Mouse (Mus musculus) heart, postnatal 14 days (tissue): ENCODE data around the gene Cmc1. TPM values are rescaled to one million over a fixed set of nuclear protein-coding genes. Genes with fewer than 3 reads are reported as not detected.
"Not testable (repeated sequence)": the region's sequence is repeated elsewhere in the genome, so short reads cannot be mapped to it uniquely, and the experiment has no call there.

Experiments used
- DNase-seq, 2 experiments: peaks; one replicate each; pipeline ENCODE4 v3.0.0; 2021 to 2022
- intact Hi-C: fragments of 180-260 bp; cut with DNase I; formaldehyde crosslinking; loops from one replicate; pipeline ENCODE4 v1.15.1; 2025
- total RNA-seq, 2 experiments: library from RNA; stranded (reverse); gene quantifications; 2 replicates each; pipeline ENCODE4 v1.2.3; 2021

Cmc1 gene
- total RNA-seq, 2 experiments from 2014 or later, result 22.0 to 22.5 TPM

DNA sequence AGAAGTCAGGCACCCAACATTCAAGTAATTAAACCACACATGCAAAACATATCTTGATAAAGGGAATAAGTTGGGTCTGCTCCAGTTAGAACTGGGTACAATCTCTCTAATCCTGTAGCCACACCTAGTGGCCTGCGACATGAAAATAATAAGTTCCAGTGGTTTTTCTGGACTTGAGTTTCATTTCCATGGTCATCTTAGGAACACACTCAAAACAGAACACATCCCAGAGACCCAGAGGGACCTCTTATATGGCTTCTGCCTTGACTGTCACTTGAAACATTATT lies 1.2 kb upstream of the Cmc1 start:
- DNase-seq, result no peak
- intact Hi-C loops, result loop anchor here (5.0 kb wide), 2 partner anchors 109 to 336 kb away; partner anchors contain the start of gene Azi2

DNA sequence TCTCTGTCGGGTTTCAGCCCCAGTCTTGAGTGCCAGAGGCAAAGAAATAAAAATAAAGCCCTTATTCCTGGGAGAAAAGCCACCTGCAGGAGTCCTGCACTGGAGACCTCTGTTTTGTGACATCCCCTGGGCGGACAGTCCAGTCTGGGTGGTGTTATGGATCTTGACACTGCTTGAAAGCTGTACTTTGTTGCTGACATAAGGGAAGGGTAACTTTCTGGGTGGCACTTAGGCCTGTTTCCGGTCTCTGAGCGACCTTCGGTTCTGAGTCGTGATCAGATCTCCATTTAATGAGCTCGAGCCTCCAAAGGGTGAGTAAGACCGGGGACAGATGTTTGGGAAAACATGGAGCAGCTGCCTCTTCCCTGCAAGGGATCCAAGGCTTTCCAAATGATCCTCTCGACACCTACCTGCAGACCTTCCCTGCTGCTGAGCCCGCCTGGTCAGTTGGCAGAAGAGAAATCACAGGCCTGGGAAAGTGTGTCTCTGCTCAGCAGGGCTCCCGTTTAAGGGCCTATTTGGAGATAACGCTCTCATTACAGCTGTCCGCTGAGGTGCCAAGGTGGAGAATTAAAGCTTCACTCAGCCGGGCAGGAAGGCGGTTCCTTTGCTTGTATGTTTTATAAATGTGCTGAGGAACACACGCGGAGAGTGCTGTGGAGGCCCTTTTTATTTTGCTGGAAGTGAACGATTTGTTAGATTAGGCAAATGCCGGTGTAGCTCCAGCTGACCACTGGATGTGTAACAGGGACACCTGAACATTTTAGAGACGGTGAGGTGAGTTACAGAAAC lies 648 bp upstream of the Cmc1 start:
- DNase-seq, result no peak
- intact Hi-C loops, result loop anchor here (5.0 kb wide), 2 partner anchors 108 to 337 kb away; partner anchors contain the start of gene Azi2

DNA sequence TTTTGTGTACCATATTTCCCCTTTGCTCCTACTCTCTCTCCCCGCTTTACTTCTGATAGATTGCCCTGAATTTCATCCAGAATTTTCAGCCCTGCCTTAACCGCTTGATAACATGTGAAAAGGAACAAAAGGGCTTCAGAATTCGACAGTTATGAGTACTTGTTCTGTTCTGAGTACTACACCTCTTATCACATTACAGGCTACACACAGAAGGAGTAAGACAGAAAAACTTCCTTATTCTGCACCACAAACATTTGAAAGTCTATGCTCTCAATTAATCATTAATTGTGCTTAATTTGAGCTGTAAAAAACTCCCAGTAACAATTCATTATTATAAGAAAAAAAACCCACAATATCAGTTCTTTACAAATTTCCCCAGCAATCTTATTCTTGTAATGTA lies 9.6 kb downstream of the Cmc1 start:
- DNase-seq, intact Hi-C loops: not testable (repeated sequence)

DNA sequence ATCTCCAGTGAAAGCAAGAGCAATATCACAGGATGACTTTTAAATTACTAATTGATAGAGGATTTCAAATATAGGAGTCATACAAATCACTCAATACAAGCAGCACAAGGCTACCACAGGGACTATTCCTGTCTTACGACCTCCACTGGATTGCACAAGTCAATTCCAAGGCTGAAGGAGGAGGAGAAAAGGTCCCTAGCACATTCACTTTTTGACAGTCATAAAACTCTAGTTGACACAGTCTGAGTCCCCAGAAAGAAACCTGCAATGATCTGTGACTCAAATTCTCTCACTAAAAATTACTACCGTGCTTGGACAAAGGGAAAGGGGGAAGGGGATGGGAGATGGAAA lies 39.6 kb downstream of the Cmc1 start:
- no peak for DNase-seq
- intact Hi-C loops, result no loop called here

DNA sequence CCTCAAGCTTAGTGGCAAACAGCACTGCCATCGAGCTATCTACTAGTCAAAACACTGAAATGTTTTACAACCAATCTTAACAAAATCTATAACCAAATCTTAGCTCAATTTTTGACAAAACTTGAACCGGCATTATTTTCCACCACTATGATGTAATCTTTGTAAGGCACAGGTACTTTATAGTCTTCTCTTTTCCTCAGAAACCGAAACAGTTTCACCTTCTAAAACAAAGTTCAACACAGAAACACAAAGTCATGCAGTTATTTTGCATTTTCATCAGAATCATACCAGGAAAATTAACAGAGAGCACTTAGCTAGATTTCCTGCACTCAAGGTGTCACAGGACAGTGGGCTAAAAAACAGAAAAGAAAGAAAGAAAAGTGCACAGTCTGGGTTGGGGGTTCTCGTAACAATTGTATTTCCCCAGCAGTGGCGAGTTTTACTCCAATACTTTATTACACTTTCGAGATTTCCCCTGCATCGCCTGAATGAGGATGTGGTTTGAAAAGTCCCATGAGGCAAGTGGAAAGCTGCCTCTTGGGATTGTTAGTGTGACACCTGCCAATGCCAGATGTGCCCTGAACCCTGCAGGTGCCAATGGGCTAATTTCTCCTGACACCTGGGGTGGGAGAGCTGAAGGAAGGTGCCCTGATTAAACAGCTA lies 40.1 kb downstream of the Cmc1 start:
- no peak for DNase-seq
- intact Hi-C loops, result no loop called here

DNA sequence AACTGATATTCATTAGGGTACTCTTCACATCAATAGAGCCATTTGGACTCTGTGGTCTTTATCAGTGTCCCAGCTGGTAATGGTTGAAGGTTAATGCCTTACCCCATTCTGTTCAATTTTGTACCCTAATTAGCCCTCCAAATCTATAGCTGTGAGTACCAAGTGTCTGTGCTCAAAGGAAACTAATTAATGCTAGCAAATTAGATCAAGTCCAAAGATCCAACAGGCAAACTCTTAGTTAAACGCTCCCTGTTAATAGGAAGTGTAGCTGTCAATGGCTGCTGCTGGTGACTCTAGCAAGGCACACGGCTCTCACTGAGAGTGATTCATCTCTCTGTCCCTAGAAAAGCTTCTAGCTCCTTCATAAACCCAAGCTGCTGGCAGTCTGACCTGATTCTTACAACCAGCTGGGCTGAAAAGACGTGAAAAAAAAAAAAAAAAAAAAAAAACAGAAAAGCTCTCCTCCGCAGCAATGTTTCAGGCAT lies 41.4 kb downstream of the Cmc1 start:
- intact Hi-C loops, result no loop called here
- DNase-seq, result no peak

DNA sequence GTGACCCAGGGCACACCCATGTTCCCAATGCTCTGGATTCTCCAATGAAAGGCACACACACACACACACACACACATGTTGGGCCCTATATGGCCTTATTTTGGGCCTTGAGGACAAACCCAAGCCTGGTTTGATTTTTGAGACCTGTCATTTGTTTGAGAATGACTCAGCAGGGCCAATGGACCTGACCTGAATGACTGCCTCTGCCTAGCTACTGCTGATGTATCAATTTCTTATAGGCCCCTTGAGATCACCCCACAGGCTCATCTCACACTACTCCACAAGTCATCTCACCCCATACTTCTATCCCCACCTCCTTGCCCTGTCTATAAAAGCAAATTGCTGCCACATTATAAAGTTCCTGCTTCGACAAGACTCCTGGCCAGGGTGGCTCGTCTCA lies 48.2 kb downstream of the Cmc1 start:
- intact Hi-C loops, result no loop called here

DNA sequence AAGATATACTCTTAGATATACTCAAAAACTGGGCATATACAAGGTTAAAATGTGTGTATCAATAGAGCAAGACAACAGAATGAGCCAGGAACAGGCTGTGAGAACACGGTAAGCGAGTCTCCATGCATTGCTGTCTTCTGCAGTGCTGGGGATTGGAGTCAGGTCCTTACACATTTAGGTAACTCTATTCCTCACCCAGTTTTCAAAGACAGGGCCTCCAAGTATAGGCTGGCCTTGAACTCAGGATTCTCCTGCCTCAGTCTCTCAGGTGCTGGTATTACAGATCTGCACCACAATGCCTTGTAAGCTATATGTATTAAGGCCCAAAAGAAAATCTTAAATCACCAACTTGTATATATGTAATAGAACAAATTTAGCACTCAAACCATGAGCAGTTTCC lies 49.5 kb downstream of the Cmc1 start:
- DNase-seq, result no peak
- intact Hi-C loops, result loop anchor here (1.0 kb wide), 1 partner anchor 389 kb away; no protein-coding TSS in a partner anchor

More for the DNA sequence above, 48.2 kb downstream of the Cmc1 start:
- DNase-seq, result no peak

DNA sequence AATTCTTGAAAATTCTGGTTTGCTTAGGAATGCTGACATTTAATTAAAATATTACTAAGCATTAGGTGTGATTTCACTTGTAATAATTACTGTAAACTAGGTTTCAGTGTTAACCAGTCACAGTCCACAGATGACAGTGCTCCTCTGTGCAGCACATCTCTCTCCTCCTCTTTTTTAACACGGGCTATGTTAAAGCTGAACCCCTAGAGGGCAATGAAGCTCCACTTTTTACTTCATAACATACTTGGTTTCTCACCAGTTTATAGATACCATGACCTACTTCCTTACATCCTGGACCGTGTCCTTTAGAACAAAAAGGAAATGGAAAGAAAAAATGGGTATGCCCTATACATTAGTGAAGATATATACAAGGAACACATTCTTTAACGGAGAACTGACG lies 50.6 kb downstream of the Cmc1 start:
- intact Hi-C loops, result no loop called here
- peak in 1 of 2 experiments; percentile 10 for DNase-seq

DNA sequence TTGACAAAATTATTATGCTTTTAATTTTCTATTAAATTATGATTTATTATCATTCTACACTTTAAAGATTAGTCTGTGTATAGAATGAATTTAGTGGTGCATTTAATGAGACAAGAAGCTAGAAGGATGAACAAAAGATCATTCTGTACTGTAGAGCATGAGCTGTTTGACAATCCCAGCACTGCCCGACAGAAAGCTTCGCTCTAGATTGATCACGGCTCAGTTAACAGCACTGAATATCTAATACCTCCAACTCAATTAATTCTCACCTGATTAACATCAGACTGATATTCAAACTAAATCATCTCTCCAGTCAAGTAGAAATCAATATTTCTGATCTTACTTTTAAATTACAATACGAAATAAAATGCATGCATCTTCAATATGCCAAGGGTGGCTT lies 66.1 kb downstream of the Cmc1 start:
- DNase-seq, result no peak
- intact Hi-C loops, result no loop called here

DNA sequence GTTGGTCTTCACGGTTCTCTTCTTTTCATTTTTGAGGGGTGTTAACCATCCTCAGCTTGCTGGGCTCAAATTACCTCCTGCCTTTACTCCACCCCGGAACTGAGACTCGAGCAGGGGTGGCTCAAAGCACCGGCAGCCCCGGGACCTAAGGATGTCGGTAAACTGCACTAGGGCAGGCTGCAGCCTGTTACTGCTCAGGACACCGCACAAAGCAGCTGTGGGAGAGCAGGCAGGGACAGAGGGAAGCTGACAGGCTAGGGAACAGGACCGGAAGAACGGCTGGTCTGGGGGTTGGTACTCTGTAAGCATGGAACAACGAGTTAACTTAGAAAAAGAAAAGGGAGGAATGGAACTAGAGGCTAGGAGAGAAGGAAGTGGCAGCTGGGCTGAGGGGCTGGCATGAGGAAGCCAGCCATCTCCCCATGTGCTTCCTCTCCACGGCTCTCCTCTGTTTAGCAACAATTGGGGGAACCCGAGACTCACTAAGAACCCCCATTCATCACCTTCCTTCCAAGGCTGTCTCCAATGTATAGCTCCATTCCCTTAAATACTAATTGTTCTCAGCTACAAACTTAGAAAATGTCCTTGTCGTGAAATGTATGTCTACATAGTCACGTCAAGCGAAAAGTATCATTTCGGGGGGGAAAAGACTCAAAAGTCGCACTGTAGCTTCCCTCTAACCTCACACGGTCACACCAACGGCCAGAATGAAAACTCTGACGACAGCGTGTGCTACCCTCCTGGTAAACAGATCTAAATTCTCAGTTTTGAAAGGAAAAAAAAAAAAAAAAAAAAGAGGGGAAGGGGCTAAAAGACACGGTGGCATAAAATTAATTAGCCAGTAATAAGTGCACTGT lies 67.2 kb downstream of the Cmc1 start:
- intact Hi-C loops, result no loop called here
- no peak for DNase-seq

DNA sequence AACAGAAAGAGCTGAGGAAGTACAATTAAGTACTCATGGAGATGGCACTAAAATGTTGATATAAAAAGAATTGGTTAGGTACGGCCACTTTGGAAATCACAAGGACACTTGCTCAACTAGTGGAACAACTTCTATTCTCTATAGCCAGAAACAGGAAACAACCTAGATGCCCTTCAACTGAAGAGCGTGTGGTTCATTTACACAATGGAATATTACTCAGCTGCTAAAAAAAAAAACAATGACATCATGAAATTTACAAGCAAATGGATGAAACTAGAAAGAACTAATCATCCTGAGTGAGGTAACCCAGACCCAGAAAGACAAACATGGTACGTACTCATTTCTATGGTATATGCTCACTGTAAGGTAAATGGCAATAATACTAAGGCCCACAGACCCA lies 76.6 kb downstream of the Cmc1 start:
- no peak for DNase-seq
- intact Hi-C loops, result no loop called here

DNA sequence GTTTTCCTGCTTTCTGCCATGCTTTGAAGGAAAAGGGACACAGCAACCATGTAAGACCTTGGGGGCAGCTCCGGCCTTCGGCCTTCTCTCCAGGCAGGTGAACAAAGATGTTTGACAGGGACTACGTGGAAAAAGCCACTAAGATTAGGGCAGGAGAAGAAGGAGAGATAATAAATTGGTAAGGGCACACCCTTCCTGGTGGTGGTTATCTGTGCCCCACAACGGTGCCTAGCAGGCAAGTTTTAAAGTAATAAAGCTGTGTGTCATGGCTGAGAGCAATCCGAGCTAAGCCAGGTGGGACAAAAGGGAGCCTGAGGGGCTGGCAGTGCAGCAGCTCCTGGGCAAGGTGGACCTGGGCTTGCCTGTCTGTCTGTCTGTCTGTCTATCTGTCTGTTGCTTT lies 77.9 kb downstream of the Cmc1 start:
- no peak for DNase-seq
- intact Hi-C loops, result no loop called here

DNA sequence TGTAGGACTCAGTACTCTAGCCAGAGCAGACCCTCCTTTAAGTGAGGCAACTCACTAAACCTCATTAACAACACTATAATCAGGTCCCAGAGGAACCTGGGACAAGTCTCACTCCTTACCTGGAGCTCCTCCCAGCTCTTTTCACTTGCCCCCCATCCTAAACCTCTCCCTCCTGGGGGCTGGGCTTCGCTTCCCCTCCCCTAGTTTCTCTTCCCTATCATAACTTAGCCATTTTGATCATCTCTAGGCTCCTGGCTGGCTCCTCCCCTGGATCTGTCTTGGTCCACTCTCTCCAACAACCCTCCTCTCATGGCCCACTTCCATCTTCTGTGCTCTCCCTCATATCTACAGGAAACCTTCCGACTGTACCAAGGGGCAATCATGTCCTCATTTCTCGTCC lies 78.6 kb downstream of the Cmc1 start:
- intact Hi-C loops, result no loop called here
- no peak for DNase-seq

DNA sequence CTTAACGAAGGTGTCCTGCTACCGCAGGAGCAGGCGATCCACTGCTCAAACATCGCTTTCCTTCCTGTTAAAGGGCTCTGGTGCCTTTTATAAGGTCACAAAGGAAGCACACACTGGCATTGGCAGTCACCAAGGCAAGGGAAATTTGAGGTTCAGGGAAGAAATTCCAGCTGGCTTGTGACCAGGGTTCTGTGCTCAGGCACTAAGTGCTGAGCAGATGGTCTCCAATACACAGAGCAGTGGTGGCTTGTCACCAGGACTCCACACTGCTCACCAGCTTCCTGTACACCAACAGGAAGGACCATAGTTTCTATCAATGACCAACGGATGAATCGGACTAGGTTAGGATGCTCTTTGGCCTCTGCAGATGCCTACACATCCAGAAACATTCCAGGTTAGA lies 79.5 kb downstream of the Cmc1 start:
- intact Hi-C loops, result no loop called here
- DNase-seq, result no peak

DNA sequence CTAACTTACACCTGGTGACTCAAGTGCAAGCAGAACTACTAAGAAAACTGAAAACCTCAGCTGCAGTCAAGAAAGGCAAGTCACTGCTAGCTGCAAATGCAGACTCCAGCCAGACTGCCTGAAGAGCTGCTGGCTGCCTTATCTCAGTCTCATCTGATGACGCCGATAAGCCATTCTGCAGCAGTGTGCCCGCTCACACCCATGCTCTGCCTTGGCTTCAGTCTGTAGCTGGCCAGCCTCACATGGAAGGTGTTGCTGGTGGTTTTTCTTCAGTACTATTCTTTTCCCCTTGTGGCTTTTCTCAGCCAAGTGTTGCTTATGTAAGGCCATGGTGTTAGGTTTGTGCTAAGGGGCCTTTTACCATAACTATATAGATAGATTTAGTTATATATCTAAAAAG lies 90.9 kb downstream of the Cmc1 start:
- intact Hi-C loops, result no loop called here

DNA sequence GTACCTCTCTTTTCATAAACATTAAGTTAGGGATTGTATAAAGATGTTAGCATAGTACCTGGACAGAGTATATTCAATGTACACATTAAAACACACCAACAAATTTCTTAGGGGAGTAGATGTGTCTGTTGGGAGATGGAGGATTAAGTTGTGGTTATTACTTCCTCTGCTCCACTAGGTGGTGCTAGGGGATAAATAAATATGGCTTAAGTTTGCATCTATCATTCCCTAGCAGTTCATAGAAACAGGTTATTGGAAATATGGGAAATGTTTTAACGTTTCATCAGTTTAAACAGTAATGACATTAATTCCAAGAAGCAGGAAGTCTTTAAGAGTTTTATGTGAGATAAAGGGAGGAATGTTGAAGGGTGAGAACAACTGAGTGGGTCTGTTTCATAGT lies 96.7 kb downstream of the Cmc1 start:
- no peak for DNase-seq
- intact Hi-C loops, result loop anchor here (2.0 to 5.0 kb wide), 2 partner anchors 114 to 436 kb away; no protein-coding TSS in a partner anchor

More for the DNA sequence above, 90.9 kb downstream of the Cmc1 start:
- no peak for DNase-seq

DNA sequence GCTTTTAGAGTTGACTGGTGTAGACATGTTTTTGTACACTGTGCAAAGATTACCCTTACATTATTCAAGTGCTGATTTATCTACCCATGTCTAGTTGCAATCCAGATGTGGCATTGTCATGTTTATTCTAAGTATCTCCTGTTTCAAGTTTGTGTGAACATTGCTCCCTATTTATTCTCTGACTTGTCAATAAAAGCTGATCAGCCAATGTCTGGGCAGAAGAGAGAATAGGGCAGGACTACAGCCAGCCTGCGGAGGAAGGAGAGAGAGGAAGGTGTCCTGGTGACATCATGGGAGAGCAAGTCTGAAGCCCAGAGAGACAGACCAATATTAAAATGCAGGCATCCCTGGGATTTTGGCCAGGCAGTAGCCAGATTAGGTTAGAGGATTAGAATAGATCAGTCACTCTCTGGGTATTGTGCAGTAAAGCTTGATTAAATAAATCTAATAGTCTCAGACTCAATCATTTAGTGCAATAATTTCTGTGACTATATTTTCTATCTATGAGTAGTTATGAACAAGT lies 104.9 kb downstream of the Cmc1 start:
- intact Hi-C loops, result no loop called here
- no peak for DNase-seq

DNA sequence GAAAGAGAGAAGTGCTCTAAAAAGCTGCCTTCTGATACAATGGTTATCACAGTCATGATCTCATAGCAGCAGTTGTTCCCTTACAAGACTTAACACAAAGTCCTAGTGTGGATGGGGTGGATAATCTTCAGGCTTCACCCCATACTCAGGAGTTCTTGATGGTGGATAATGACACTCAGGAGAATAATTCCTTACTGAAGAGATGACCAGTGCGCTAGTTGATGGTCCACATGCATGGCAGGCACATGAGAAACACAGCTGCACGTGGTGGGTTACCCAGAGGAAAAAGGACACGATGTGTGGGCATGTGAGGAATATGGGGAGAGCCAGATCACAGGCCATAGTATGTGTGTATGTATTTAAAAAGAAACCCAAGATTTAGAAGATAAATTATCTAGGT lies 106.4 kb downstream of the Cmc1 start:
- no peak for DNase-seq
- intact Hi-C loops, result loop anchor here (5.0 kb wide), 1 partner anchor 109 kb away; the partner anchor contains the start of gene Cmc1

DNA sequence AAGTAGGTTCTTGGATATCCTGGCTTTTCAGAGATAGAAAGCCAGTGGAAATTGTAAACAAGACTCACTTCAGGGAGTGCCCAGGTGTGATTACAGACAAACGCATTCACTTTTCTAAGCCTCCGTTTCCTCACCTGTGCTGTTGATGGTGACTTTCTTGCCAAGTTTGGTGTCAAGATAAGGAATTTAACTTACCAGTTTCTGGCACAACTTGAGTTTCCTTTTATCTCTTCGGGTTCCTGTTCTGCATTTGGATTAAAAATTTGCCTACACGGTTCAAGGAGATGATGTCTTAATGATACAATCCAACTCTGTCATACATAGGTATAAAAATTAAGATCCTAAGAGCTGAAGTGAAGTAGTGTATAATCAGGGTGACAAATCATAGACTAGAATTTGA lies 107.2 kb downstream of the Cmc1 start:
- intact Hi-C loops, result loop anchor here (5.0 kb wide), 1 partner anchor 110 kb away; the partner anchor contains the start of gene Cmc1
- DNase-seq, result no peak

DNA sequence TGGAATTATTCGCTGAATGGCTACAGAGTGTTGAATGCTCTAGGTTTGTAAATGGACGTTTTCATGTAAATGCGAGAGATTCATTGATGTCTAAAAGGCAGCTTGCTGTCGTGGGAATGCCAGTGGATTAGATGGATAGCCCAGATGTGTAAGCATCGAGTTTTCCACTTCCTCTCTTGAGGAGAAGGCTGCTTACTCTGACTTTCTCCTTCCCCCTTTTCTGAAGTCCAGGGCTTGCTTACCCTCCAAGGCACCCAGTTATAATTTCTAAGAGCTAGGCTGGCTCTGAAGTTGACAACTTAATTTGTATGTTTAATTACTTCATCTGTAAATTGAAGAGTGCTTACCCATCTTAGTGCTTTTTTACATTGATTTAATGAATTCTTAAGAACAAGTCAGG lies 108.3 kb downstream of the Cmc1 start:
- no peak for DNase-seq

More for the DNA sequence above, 108.3 kb downstream of the Cmc1 start:
- intact Hi-C loops, result loop anchor here (5.0 kb wide), 1 partner anchor 111 kb away; the partner anchor contains the start of gene Cmc1
